ENCODE assay signal across 9 mouse cellular contexts in genomic region chr6:148354509-148355474, GRCm38 (mm10).
DNase-seq lines count a peak whose midpoint lies in the region; ATAC-seq and TF ChIP-seq lines count a peak whose summit lies in the region.
"Had no signal": no experiment of that assay in that cellular context is flagged by ENCODE, and none has a peak within 500 bp of the region (broad histone marks: within the 10 kb centered on the region; RNA-seq: fewer than 3 reads in every experiment).

No protein-coding gene starts in this region.

- H3K4me2 ChIP-seq in intestine, postnatal 0 days (replicated peaks; ENCODE audit: low read depth) = peak overlapping the region; percentile 63
- peak overlapping the region; percentile 43 for H3K4me2 ChIP-seq in midbrain, postnatal 0 days (ENCODE audit: low read depth, low read length, poor library complexity, severe bottlenecking)

- peak overlapping the region; percentile 50; the same call in 1 of the 2 replicates for H3K9ac ChIP-seq in intestine, postnatal 0 days (ENCODE audit: low read depth, low read length)
- peak overlapping the region; percentile 68 for H3K9ac ChIP-seq in liver, adult 2 months (ENCODE audit: low read depth, low read length)
- H3K9ac ChIP-seq in midbrain, postnatal 0 days (replicated peaks; ENCODE audit: low read length, poor library complexity, severe bottlenecking) = peak overlapping the region; percentile 52

- no peaks in the 10 kb centered on the region for H3K36me3 ChIP-seq in intestine, postnatal 0 days (ENCODE audit: control insufficient read depth, insufficient read depth)
- H3K36me3 ChIP-seq in liver, adult 2 months (ENCODE audit: control insufficient read depth, insufficient read depth, low read length) = no peaks in the 10 kb centered on the region
- H3K36me3 ChIP-seq in midbrain, postnatal 0 days (ENCODE audit: insufficient read depth, low read length) = 0 out of 2 replicates have a peak, but pooled peaks cover 3% of the 10 kb centered on the region

- H3K79me2 ChIP-seq in liver, adult 2 months (ENCODE audit: control insufficient read depth, insufficient read depth, low read length) = no peaks in the 10 kb centered on the region

- 0 out of 2 replicates have a peak, but pooled peaks have one; percentile 6 for TF ChIP-seq CTCF in cortical plate, adult 2 months (IDR thresholded peaks at IDR 0.05; ENCODE audit: extremely low read depth, insufficient read depth, low read length)
- TF ChIP-seq CTCF in intestine, postnatal 0 days (IDR thresholded peaks at IDR 0.05; ENCODE audit: low read depth) = peak; percentile 74
- peak; percentile 53 for TF ChIP-seq CTCF in liver, adult 2 months (IDR thresholded peaks at IDR 0.05; ENCODE audit: low read depth, low read length)
- peak; percentile 78 for TF ChIP-seq CTCF in midbrain, postnatal 0 days (IDR thresholded peaks at IDR 0.05)

- peak; percentile 89 for ATAC-seq in intestine, postnatal 0 days
- ATAC-seq in midbrain, postnatal 0 days (ENCODE audit: low FRiP score) = peak; percentile 89

- H3K9me3 ChIP-seq in intestine, postnatal 0 days (ENCODE audit: control insufficient read depth) = no peaks in the 10 kb centered on the region
- H3K9me3 ChIP-seq in midbrain, postnatal 0 days (ENCODE audit: low read length) = no peaks in the 10 kb centered on the region

- peak; percentile 32 for DNase-seq in ovary, postnatal 14 days (ENCODE audit: low spot score)
- no peak for DNase-seq in ovary, postnatal 10 days (ENCODE audit: low spot score)
- peak; percentile 54 to 65 for DNase-seq in heart, adult 18-20 months
- DNase-seq in liver, adult 2 months (ENCODE audit: extremely low read depth, low read depth, low spot score) = peak; percentile 14
- peak; percentile 83 for DNase-seq in midbrain, postnatal 0 days (ENCODE audit: low spot score)
- DNase-seq in testis, postnatal 14 days (ENCODE audit: low spot score) = peak; percentile 92

- H3K4me3 ChIP-seq in cortical plate, adult 2 months (ENCODE audit: insufficient read depth, low read length) = peak overlapping the region; percentile 48
- peak overlapping the region; percentile 43 for H3K4me3 ChIP-seq in intestine, postnatal 0 days (ENCODE audit: low read depth, low read length)
- H3K4me3 ChIP-seq in liver, adult 2 months (ENCODE audit: insufficient read depth, low read depth, low read length) = peak overlapping the region; percentile 75
- H3K4me3 ChIP-seq in midbrain, postnatal 0 days (ENCODE audit: low read depth, low read length) = peak overlapping the region; percentile 40
- H3K4me3 ChIP-seq: megakaryocyte, embryonic 14.5 days had no signal

- WGBS in intestine, postnatal 0 days = 36% methylated on average over 85 of the region's 85 CpGs
- WGBS in liver, adult 2 months = 28% methylated on average over 85 of the region's 85 CpGs
- 36% methylated on average over 85 of the region's 85 CpGs for WGBS in midbrain, postnatal 0 days

- no peaks in the 10 kb centered on the region for H3K27me3 ChIP-seq in intestine, postnatal 0 days (replicated peaks; ENCODE audit: control insufficient read depth, insufficient read depth, low read length)
- H3K27me3 ChIP-seq in liver, adult 2 months (ENCODE audit: control insufficient read depth, insufficient read depth, low read length) = no peaks in the 10 kb centered on the region
- H3K27me3 ChIP-seq in midbrain, postnatal 0 days (ENCODE audit: insufficient read depth, low read length) = no peaks in the 10 kb centered on the region

- no peak overlapping the region; the same call in 1 of the 2 replicates for H3K27ac ChIP-seq in cortical plate, adult 2 months (ENCODE audit: insufficient read depth, low read length)
- no peak overlapping the region for H3K27ac ChIP-seq in intestine, postnatal 0 days (ENCODE audit: low read depth, low read length)
- no peak overlapping the region for H3K27ac ChIP-seq in liver, adult 2 months (replicated peaks; ENCODE audit: insufficient read depth, low read depth, low read length)
- no peak overlapping the region; the same call in 1 of the 2 replicates for H3K27ac ChIP-seq in midbrain, postnatal 0 days (ENCODE audit: low read depth, low read length)

- H3K4me1 ChIP-seq in cortical plate, adult 2 months (ENCODE audit: control insufficient read depth, insufficient read depth, low read length) = peaks cover 2% of the 10 kb centered on the region; the same call in 1 of the 2 replicates
- no peaks in the 10 kb centered on the region for H3K4me1 ChIP-seq in intestine, postnatal 0 days (replicated peaks; ENCODE audit: control insufficient read depth, insufficient read depth, low read length)
- no peaks in the 10 kb centered on the region for H3K4me1 ChIP-seq in liver, adult 2 months (ENCODE audit: control insufficient read depth, insufficient read depth, low read length)
- H3K4me1 ChIP-seq in midbrain, postnatal 0 days (ENCODE audit: insufficient read depth, low read length) = no peaks in the 10 kb centered on the region
- H3K4me1 ChIP-seq: megakaryocyte, embryonic 14.5 days had no signal

- peak; percentile 57; the same call in 1 of the 2 replicates for TF ChIP-seq POLR2A in cortical plate, adult 2 months (IDR thresholded peaks at IDR 0.05; ENCODE audit: extremely low read depth, insufficient read depth, low read length)
- TF ChIP-seq POLR2A in liver, adult 2 months (IDR thresholded peaks at IDR 0.05; ENCODE audit: extremely low read depth, insufficient read depth, low read length) = 0 out of 2 replicates have a peak, but pooled peaks have one; percentile 39

Comparison
In these comparisons a context has a peak if more than half of its experiments do, and no peak if none do; other contexts are left out.
1. CTCF ChIP-seq: peak in every context shown above with its lines; median percentile 78 in midbrain, postnatal 0 days; 74 in intestine, postnatal 0 days; 53 in liver, adult 2 months; 6 in cortical plate, adult 2 months.